Mouse (Mus musculus): ENCODE data around the gene 4933417A18Rik.

DNA sequence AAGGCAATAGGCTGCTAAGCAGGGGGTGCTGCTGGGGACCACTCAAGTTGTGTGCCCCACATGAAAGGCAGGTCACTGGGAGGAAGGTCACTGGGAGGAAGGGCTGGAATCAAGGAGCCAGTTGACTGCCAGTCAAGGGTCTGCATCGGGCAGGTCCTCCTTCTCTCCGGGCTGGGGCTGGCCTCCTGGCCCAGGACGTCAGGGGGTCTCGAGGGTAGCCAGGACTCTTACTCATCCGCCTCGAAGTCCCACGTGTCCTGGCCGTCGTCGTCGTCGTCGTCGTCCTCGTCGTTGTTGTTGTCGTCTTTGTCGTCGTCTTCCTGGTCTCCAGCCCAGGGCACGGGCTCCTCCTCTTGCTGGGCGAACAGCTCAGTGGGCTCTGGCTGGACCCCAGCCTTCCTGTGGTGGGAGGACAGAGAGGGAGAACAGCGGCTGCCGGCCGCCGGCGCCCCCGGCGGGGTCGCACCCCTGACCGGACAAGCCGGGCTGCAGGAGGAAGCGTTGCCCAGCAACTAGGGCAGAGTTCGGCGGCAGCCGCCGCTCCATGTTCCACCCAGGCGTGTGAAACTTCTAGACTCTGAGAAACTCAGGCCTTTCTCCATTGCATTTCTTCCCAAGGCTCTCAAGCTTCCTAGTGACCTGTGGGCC, 7.6 kb upstream of the 4933417A18Rik start:
- no peak for TF ChIP-seq POLR2A (IDR thresholded peaks at IDR 0.05; ENCODE audit: insufficient read depth, low read depth, low read length)
- TF ChIP-seq CTCF (IDR thresholded peaks at IDR 0.05; ENCODE audit: insufficient read depth, low read depth, low read length) = no peak

Measured in olfactory bulb, adult 2 months (tissue).